Mouse (Mus musculus) ES-E14 (cell line): Measurements from ENCODE around the gene Orm2. TPM values are rescaled to one million over a fixed set of nuclear protein-coding genes. Genes with fewer than 3 reads are reported as not detected.

Source experiments
- DNase-seq: peaks from one replicate; pipeline ENCODE4 v3.0.0-alpha.2; 2013; ENCODE audit warnings: low read depth, low spot score
- H3K27ac ChIP-seq: 2 replicates; pipeline ENCODE4 v1.5.1; 2012; ENCODE audit warnings: low read depth, mild to moderate bottlenecking, low read length, moderate library complexity, mixed read lengths; ENCODE audit not compliant: poor library complexity, insufficient read depth, severe bottlenecking
- H3K36me3 ChIP-seq: 2 replicates; pipeline ENCODE4 v1.6.1; 2012; ENCODE audit warnings: mild to moderate bottlenecking, low read length, moderate library complexity, mixed read lengths; ENCODE audit not compliant: control insufficient read depth, poor library complexity, insufficient read depth, severe bottlenecking
- H3K4me1 ChIP-seq, 2 experiments: fragments of 150-350 bp in 1 of 2; sonication (generic) in 1 of 2; 2 replicates each; pipeline ENCODE4 v1.6.1; 2012; ENCODE audit warnings: low read length in 2 of 2, mild to moderate bottlenecking in 1 of 2, mixed read lengths in 1 of 2; ENCODE audit not compliant: control insufficient read depth in 2 of 2, insufficient read depth in 2 of 2, poor library complexity in 1 of 2
- H3K4me3 ChIP-seq, 2 experiments: fragments of 150-350 bp in 1 of 2; sonication (generic) in 1 of 2; 2 replicates each; pipeline ENCODE4 v1.5.1; 2012; ENCODE audit warnings: low read length in 2 of 2, low read depth in 1 of 2, mild to moderate bottlenecking in 1 of 2, mixed read lengths in 1 of 2; ENCODE audit not compliant: insufficient read depth in 1 of 2, poor library complexity in 1 of 2, severe bottlenecking in 1 of 2
- H3K9ac ChIP-seq: 2 replicates; pipeline ENCODE4 v1.6.1; 2012; ENCODE audit warnings: low read depth, mild to moderate bottlenecking, low read length, mixed read lengths; ENCODE audit not compliant: poor library complexity, insufficient read depth, severe bottlenecking
- H3K9me3 ChIP-seq: fragments of 150-350 bp; sonication (generic); 2 replicates; pipeline ENCODE4 v1.6.1; 2012; ENCODE audit warnings: low read depth, mild to moderate bottlenecking, low read length; ENCODE audit not compliant: control insufficient read depth, insufficient read depth
- CHD2 ChIP-seq: IDR thresholded peaks from 2 replicates; pipeline ENCODE4 v1.6.1; 2014; ENCODE audit warnings: mild to moderate bottlenecking, low read depth, low read length, inconsistent platforms
- HCFC1 ChIP-seq: IDR thresholded peaks from 2 replicates; pipeline ENCODE4 v1.6.1; 2012; ENCODE audit warnings: low read length, inconsistent platforms, borderline replicate concordance; ENCODE audit not compliant: insufficient read depth
- MAFK ChIP-seq: IDR thresholded peaks from 2 replicates; pipeline ENCODE4 v1.6.1; 2014; ENCODE audit warnings: mild to moderate bottlenecking, low read depth, low read length, inconsistent platforms; ENCODE audit not compliant: insufficient read depth
- ZC3H11A ChIP-seq: IDR thresholded peaks from 2 replicates; pipeline ENCODE4 v1.6.1; 2012; ENCODE audit warnings: low read depth, mild to moderate bottlenecking, inconsistent platforms, low read length, borderline replicate concordance
- ZNF384 ChIP-seq: IDR thresholded peaks from 2 replicates; pipeline ENCODE4 v1.6.1; 2012; ENCODE audit warnings: low read depth, low read length, inconsistent platforms
- in situ Hi-C, 2 experiments: fragments of 600-800 bp; cut with MboI; formaldehyde crosslinking; loops; one replicate each; pipeline ENCODE4 v1.15.1; 2025; ENCODE audit warnings: low sequenced_read_pairs in 2 of 2, inconsistent platforms in 1 of 2; ENCODE audit not compliant: unreplicated experiment in 2 of 2
- total RNA-seq: library from RNA; depleted of rRNA; stranded (reverse); fragments of 300-350 nt; gene quantifications from 2 replicates; pipeline ENCODE4 v1.2.3, GENCODE M21; 2012

Orm2 gene
- total RNA-seq, 1 experiment = not detected

DNA sequence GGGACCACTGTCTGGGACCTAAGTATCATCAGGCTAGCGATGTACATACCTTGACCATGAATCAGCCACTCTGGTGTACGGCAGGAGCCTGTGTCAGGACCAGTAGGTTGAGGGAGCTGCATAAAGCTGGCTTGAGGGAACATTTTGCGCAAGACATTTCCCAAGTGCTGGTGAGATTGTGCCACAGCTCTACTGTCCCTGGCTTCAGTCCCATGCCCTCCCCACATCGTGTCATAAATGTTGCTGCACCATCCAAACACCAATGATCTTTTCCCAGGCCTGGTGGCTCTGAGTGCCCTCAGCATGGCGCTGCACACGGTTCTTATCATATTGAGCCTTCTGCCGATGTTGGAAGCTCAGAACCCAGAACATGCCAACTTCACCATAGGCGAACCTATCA is 18.0 kb upstream of the Orm2 start, which contains the start of gene Orm1:
Orm1 (plus strand) TSS at position 266 of the 400 bp plus-strand sequence.
- Histone ChIP-seq H3K4me3 (no peak within 1 kb of the TSS), H3K36me3 (no peaks in the 10 kb centered on the region), H3K9ac (no peak within 1 kb of the TSS), H3K9me3 (no peaks in the 10 kb centered on the region), H3K27ac (no peak within 1 kb of the TSS), H3K4me1 (peaks cover 0 to 3% of the 10 kb centered on the region in 2 experiments; a peak in 1 of 4 replicates)
- in situ Hi-C loops = no loop called here
- no peak for DNase-seq
- TF ChIP-seq ZNF384 = no peak

DNA sequence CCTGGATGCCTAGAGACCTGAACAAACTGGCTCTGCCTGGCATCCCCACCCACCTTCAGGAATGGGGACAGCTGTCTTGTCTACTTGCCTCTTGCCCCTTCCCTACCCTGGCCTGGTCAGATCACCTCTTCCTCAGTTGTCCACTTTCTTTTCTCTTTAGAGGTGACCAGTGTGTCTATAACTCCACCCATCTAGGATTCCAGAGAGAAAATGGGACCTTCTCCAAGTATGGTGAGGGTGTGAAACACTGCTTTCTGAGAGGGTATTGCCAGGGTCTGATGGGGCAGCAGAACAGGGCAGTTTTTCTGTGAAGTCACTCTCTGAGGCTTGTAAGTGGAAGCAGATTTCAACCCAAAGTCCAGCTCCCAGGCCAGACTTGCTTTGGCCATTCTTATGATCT is 17.0 kb upstream of the Orm2 start:
- DNase-seq = no peak
- no peak overlapping the region for H3K4me3 ChIP-seq
- TF ChIP-seq HCFC1 = no peak
- no peak for TF ChIP-seq ZC3H11A
- no peak for TF ChIP-seq CHD2
- TF ChIP-seq MAFK = no peak
- peaks cover 0 to 3% of the 10 kb centered on the region in 2 experiments; a peak in 1 of 4 replicates for H3K4me1 ChIP-seq
- in situ Hi-C loops = no loop called here
- no peak overlapping the region for H3K27ac ChIP-seq
- no peak overlapping the region for H3K9ac ChIP-seq
- H3K36me3 ChIP-seq = no peaks in the 10 kb centered on the region
- no peaks in the 10 kb centered on the region for H3K9me3 ChIP-seq

DNA sequence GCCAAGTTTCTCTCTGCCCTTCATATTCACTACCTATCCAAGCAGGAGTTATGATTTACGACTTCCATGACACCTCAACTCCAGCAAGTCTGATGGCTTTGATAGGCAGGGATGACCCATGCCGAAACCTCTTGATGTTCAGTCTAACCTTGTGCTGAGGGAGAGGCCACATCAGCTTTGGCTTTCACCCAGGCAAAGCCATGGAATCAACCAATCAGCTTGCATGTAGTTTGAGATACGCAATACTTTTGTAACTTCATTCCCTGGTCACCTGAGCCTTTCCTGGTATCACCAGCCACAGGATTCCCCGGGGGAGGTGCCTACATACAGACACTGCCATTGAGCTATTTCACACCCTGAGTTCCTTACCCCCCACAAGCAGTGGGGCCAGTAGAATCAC is 15.6 kb upstream of the Orm2 start:
- H3K27ac ChIP-seq = no peak overlapping the region
- peaks cover 0 to 3% of the 10 kb centered on the region in 2 experiments; a peak in 1 of 4 replicates for H3K4me1 ChIP-seq
- H3K9me3 ChIP-seq = no peaks in the 10 kb centered on the region
- TF ChIP-seq ZNF384 (no peak), MAFK (no peak), HCFC1 (no peak), ZC3H11A (no peak), CHD2 (no peak)
- DNase-seq = no peak
- H3K9ac ChIP-seq = no peak overlapping the region
- in situ Hi-C loops = no loop called here
- H3K4me3 ChIP-seq = no peak overlapping the region
- H3K36me3 ChIP-seq = no peaks in the 10 kb centered on the region

DNA sequence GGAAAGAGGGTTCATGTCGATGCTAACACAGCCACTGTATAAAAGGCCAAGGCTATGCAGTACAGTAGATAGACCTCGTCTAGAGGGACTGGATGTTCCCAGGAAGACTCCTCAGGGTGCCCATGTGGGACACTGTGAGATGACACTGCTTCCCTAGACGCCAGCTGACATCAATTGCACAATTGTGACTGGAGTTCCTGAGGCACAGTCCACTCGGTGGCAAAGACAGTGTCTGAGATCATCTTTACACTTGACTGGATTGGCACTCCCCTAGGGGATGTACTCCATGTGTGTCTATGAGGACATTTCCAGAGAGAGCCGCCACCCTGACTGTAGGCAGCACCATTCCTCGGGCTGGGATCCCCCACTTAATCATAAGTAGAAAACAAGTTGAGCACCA is 13.7 kb upstream of the Orm2 start:
- in situ Hi-C loops = no loop called here
- DNase-seq = no peak
- Histone ChIP-seq H3K27ac (no peak overlapping the region), H3K4me1 (no peaks in the 10 kb centered on the region), H3K36me3 (no peaks in the 10 kb centered on the region), H3K9me3 (no peaks in the 10 kb centered on the region), H3K9ac (no peak overlapping the region), H3K4me3 (no peak overlapping the region)
- TF ChIP-seq CHD2 (no peak), MAFK (no peak), HCFC1 (no peak), ZNF384 (no peak), ZC3H11A (no peak)
